Mouse (Mus musculus) hindbrain, embryonic 12.5 days (tissue): Measurements from ENCODE around the gene Hlcs. TPM values are rescaled to one million over a fixed set of nuclear protein-coding genes. Genes with fewer than 3 reads are reported as not detected.

Source experiments
- ATAC-seq: fragments of 200-750 bp; cut with Nextera tagmentation; 2 replicates; pipeline ENCODE4 v1.8.0; 2017; ENCODE audit warnings: moderate TSS enrichment; ENCODE audit not compliant: low FRiP score
- H3K27ac ChIP-seq: fragments of 300-500 bp; sonication (generic); 2 replicates; pipeline ENCODE4 v1.5.1; 2016; ENCODE audit warnings: mild to moderate bottlenecking
- H3K27me3 ChIP-seq: fragments of 300-500 bp; sonication (generic); 2 replicates; pipeline ENCODE4 v1.6.1; 2016; ENCODE audit warnings: mild to moderate bottlenecking
- H3K36me3 ChIP-seq: fragments of 300-500 bp; sonication (generic); 2 replicates; pipeline ENCODE4 v1.6.1; 2016; ENCODE audit warnings: mild to moderate bottlenecking
- H3K4me1 ChIP-seq: fragments of 300-500 bp; sonication (generic); 2 replicates; pipeline ENCODE4 v1.6.1; 2016
- H3K4me2 ChIP-seq: fragments of 300-500 bp; sonication (generic); replicated peaks from 2 replicates; pipeline ENCODE4 v1.6.1; 2016; ENCODE audit warnings: mild to moderate bottlenecking
- H3K4me3 ChIP-seq: fragments of 300-500 bp; sonication (generic); 2 replicates; pipeline ENCODE4 v1.5.1; 2016; ENCODE audit warnings: mild to moderate bottlenecking
- H3K9ac ChIP-seq: fragments of 300-500 bp; sonication (generic); 2 replicates; pipeline ENCODE4 v1.6.1; 2016; ENCODE audit warnings: mild to moderate bottlenecking, moderate library complexity
- H3K9me3 ChIP-seq: fragments of 300-500 bp; sonication (generic); replicated peaks from 2 replicates; pipeline ENCODE4 v1.6.1; 2016; ENCODE audit warnings: mild to moderate bottlenecking
- WGBS: fragments of 180-500 bp; shearing (Covaris S2); methylation state at CpG from one replicate; pipeline ENCODE4 v1.1.7; 2016; 5-methylcytosine and 5-hydroxymethylcytosine counted together
- microRNA-seq: library from miRNA; unstranded; fragments of <30 nt; microRNA quantifications from one replicate; pipeline ENCODE4, GENCODE M21; 2017
- polyA plus RNA-seq: library from polyadenylated mRNA; unstranded; fragments of >200 nt; fragmentation: Nextera tagmentation; extraction: Ambion mirVana; gene quantifications from 2 replicates; pipeline ENCODE4 v1.2.1, GENCODE M21; 2016

The Hlcs gene
- polyA plus RNA-seq, 1 experiment from 2014 or later, result 10.0 TPM

DNA sequence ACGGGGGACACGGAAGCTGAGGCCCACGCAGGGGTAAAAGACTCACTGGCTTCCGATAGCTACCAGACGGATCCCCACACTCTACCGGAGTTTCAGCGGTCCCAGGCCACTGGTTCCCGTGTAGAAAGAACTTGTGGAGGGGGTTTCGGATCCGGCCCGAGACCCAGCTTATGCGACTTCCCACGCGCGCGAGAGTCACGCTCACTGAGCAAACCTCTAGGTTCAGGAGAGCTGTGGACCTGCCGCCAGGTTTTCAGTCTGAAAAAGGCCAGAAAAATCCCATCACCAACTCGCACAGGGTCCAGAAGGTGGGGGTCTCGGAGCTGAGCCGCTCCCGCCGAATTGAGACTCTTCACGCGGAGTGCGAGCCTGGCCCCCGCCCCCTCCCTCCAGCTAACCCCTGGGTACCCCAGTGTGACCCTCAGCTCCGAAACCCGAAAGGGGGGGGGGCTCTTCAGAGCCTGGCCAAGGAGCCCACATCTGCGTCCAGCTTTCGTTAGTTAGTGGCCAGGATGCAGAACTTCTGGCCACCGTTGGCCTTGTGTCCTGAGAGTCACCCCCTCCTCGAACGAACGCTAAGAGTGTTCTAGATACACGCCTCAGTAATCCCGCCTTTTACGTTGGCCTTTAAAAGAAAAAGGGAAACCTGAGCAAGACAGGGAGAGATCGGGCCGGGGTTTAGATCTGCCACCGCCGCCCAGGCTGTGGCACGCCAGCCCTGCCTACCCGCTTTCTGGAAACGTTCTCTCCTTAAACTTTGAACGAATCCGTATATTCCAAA lies 234.1 kb downstream of the Hlcs start:
- H3K9me3 ChIP-seq, result no peaks in the 10 kb centered on the region
- H3K9ac ChIP-seq, result no peak overlapping the region
- no peak overlapping the region for H3K4me3 ChIP-seq
- peaks cover 90% of the 10 kb centered on the region for H3K27me3 ChIP-seq
- H3K27ac ChIP-seq, result no peak overlapping the region
- H3K4me2 ChIP-seq, result no peak overlapping the region
- peaks cover 2% of the 10 kb centered on the region; the same call in 1 of the 2 replicates for H3K4me1 ChIP-seq
- H3K36me3 ChIP-seq, result no peaks in the 10 kb centered on the region
- WGBS, result 1% methylated on average over 45 of the region's 47 CpGs
- no peak for ATAC-seq

Small RNA genes lying within 50 kb of the gene (microRNA-seq; reads per million reads assigned to microRNA genes)
- gene Gm23062, result not detected

Other genes with a start within 250 kb of the Hlcs start
- gene Sim2, start 228.6 kb downstream of the Hlcs start, polyA plus RNA-seq, result 1.6 and 1.8 TPM in 2 replicates
- 3.6 and 3.7 TPM in 2 replicates for gene Ripply3, start 14.8 kb upstream of the Hlcs start, polyA plus RNA-seq
- 609 and 686 TPM in 2 replicates for gene Ttc3, start 57.0 kb upstream of the Hlcs start, polyA plus RNA-seq
- gene Pigp, start 58.3 kb upstream of the Hlcs start, polyA plus RNA-seq, result 104 and 116 TPM in 2 replicates
- 67.0 and 70.3 TPM in 2 replicates for gene Vps26c, start 213.3 kb upstream of the Hlcs start, polyA plus RNA-seq